Mouse (Mus musculus): ENCODE results near the gene Rarb.

The Rarb gene

GRCm38 (mm10) chr14:16578100-16578499 lies 240.9 kb downstream of the Rarb start:
- no peak for DNase-seq (ENCODE audit: low read depth)

- no peak for DNase-seq (ENCODE audit: low read depth)
Measured at GRCm38 (mm10) chr14:16577049-16577448, 241.9 kb downstream of the Rarb start.

GRCm38 (mm10) chr14:16574925-16575721 lies 243.8 kb downstream of the Rarb start:
- DNase-seq (ENCODE audit: low read depth), result peak; percentile 66

GRCm38 (mm10) chr14:16573475-16574171 lies 245.3 kb downstream of the Rarb start:
- no peak for DNase-seq (ENCODE audit: low read depth)

- no peak for DNase-seq (ENCODE audit: low read depth)
Measured at GRCm38 (mm10) chr14:16572755-16573340, 246.1 kb downstream of the Rarb start.

GRCm38 (mm10) chr14:16569506-16570001 lies 249.4 kb downstream of the Rarb start:
- no peak for DNase-seq (ENCODE audit: low read depth)

GRCm38 (mm10) chr14:16566920-16567319 lies 252.0 kb downstream of the Rarb start:
- no peak for DNase-seq (ENCODE audit: low read depth)

- DNase-seq (ENCODE audit: low read depth), result no peak
Measured at GRCm38 (mm10) chr14:16563912-16564311, 255.0 kb downstream of the Rarb start.

- DNase-seq (ENCODE audit: low read depth), result no peak
Measured at GRCm38 (mm10) chr14:16561496-16562170, 257.3 kb downstream of the Rarb start.

- DNase-seq (ENCODE audit: low read depth), result no peak
Measured at GRCm38 (mm10) chr14:16559294-16560217, 259.4 kb downstream of the Rarb start.

- DNase-seq (ENCODE audit: low read depth), result no peak
Measured at GRCm38 (mm10) chr14:16558033-16558432, 260.9 kb downstream of the Rarb start.

- DNase-seq (ENCODE audit: low read depth), result peak; percentile 94
Measured at GRCm38 (mm10) chr14:16554643-16555459, 264.1 kb downstream of the Rarb start.

- DNase-seq (ENCODE audit: low read depth), result no peak
Measured at GRCm38 (mm10) chr14:16554319-16554642, 264.7 kb downstream of the Rarb start.

- DNase-seq (ENCODE audit: low read depth), result no peak
Measured at GRCm38 (mm10) chr14:16552293-16552692, 266.7 kb downstream of the Rarb start.

GRCm38 (mm10) chr14:16551843-16552242 lies 267.1 kb downstream of the Rarb start:
- peak; percentile 72 for DNase-seq (ENCODE audit: low read depth)

- no peak for DNase-seq (ENCODE audit: low read depth)
Measured at GRCm38 (mm10) chr14:16548200-16548576, 270.8 kb downstream of the Rarb start.

- no peak for DNase-seq (ENCODE audit: low read depth)
Measured at GRCm38 (mm10) chr14:16547492-16548199, 271.3 kb downstream of the Rarb start.

GRCm38 (mm10) chr14:16544995-16545394 lies 274.0 kb downstream of the Rarb start:
- no peak for DNase-seq (ENCODE audit: low read depth)

GRCm38 (mm10) chr14:16541641-16542040 lies 277.3 kb downstream of the Rarb start:
- DNase-seq (ENCODE audit: low read depth), result peak; percentile 52

- DNase-seq (ENCODE audit: low read depth), result peak; percentile 24
Measured at GRCm38 (mm10) chr14:16537433-16537832, 281.5 kb downstream of the Rarb start.

All from NIH3T3 (cell line).